Mouse (Mus musculus): ENCODE measurements at regions not wholly inside any gene's neighbourhood (a gene's known extent, or its start where the extent isn't known, plus 50 kb on each side); places are given as distances from the start of the nearest gene placed in this dataset.

GRCm38 (mm10) chr4:81058227-81058626 is 147.8 kb downstream of the Lurap1l start:
- TF ChIP-seq CTCF (IDR thresholded peaks at IDR 0.05; ENCODE audit: low read depth, low read length): no peak
- no peak for TF ChIP-seq POLR2A (IDR thresholded peaks at IDR 0.05; ENCODE audit: insufficient read depth, low read length)
- TF ChIP-seq EP300 (IDR thresholded peaks at IDR 0.05; ENCODE audit: insufficient read depth, low read depth, low read length): no peak

All from ES-Bruce4 (cell line).